ENCODE assay signal across 12 mouse cellular contexts in genomic region chr4:144428868-144429267, GRCm38 (mm10). TPM values are rescaled to one million over a fixed set of nuclear protein-coding genes. Genes with fewer than 3 reads are reported as not detected.
DNase-seq lines count a peak whose midpoint lies in the region; ATAC-seq and TF ChIP-seq lines count a peak whose summit lies in the region.
"Had no signal": no experiment of that assay in that cellular context is flagged by ENCODE, and none has a peak within 500 bp of the region (broad histone marks: within the 10 kb centered on the region; RNA-seq: fewer than 3 reads in every experiment).

No protein-coding gene starts in this region.

- WGBS in thymus, adult 2 months, result 29% methylated on average over 3 of the region's 3 CpGs
- 28% methylated on average over 3 of the region's 3 CpGs for WGBS in forebrain, embryonic 14.5 days

- peak; percentile 6 to 22 for DNase-seq in heart, postnatal 10 days
- DNase-seq in heart, postnatal 25 days (ENCODE audit: low spot score), result no peak
- DNase-seq in thymus, adult 2 months, result peak; percentile 8
- DNase-seq in thymus, postnatal 0 days (ENCODE audit: low spot score), result no peak
- DNase-seq in embryo, embryonic 10.5 days (ENCODE audit: low spot score), result peak; percentile 29
- peak; percentile 58 for DNase-seq in mesoderm, embryonic 11.5 days (ENCODE audit: low read depth, low spot score)
- no peak for DNase-seq in forebrain, embryonic 14.5 days (ENCODE audit: low spot score)
- DNase-seq in gastrocnemius, postnatal 14 days, result no peak
- DNase-seq: liver, embryonic 13.5 days had no signal

- peaks cover 24% of the 10 kb centered on the region; the same call in 1 of the 2 replicates for H3K9me3 ChIP-seq in forebrain, embryonic 14.5 days (replicated peaks; ENCODE audit: control insufficient read depth, low read length)
- H3K9me3 ChIP-seq: liver, embryonic 13.5 days had no signal

- no peak for ATAC-seq in forebrain, embryonic 14.5 days

- TF ChIP-seq POLR2A in thymus, adult 2 months (IDR thresholded peaks at IDR 0.05; ENCODE audit: control insufficient read depth, extremely low read depth, insufficient read depth, low read length, poor library complexity), result no peak

- H3K4me3 ChIP-seq in thymus, adult 2 months (ENCODE audit: control insufficient read depth, insufficient read depth, low read length), result no peak overlapping the region
- H3K4me3 ChIP-seq in forebrain, embryonic 14.5 days (ENCODE audit: low read depth, low read length), result no peak overlapping the region
- H3K4me3 ChIP-seq: liver, embryonic 13.5 days; neural tube, embryonic 13.5 days had no signal

- no peaks in the 10 kb centered on the region for H3K36me3 ChIP-seq in thymus, adult 2 months (ENCODE audit: control insufficient read depth, insufficient read depth, low read length)
- no peaks in the 10 kb centered on the region for H3K36me3 ChIP-seq in forebrain, embryonic 14.5 days (ENCODE audit: control insufficient read depth, insufficient read depth, low read length)
- H3K36me3 ChIP-seq: liver, embryonic 13.5 days; neural tube, embryonic 13.5 days had no signal

- no peak overlapping the region for H3K27ac ChIP-seq in thymus, adult 2 months (ENCODE audit: control insufficient read depth, insufficient read depth, low read length)
- no peak overlapping the region for H3K27ac ChIP-seq in forebrain, embryonic 14.5 days (ENCODE audit: low read depth, low read length)
- H3K27ac ChIP-seq: liver, embryonic 13.5 days; neural tube, embryonic 13.5 days had no signal

- no peak for TF ChIP-seq CTCF in thymus, adult 2 months (IDR thresholded peaks at IDR 0.05; ENCODE audit: borderline replicate concordance, control insufficient read depth, extremely low read depth, insufficient read depth, low read length, poor library complexity)

- intact Hi-C loops in heart, postnatal 10 days (cut with DNase I), result no loop called here
- intact Hi-C loops in heart, postnatal 25 days (cut with DNase I), result no loop called here
- intact Hi-C loops in gastrocnemius, postnatal 14 days (cut with DNase I; ENCODE audit: low total_unique reads), result no loop called here

- no peaks in the 10 kb centered on the region for H3K27me3 ChIP-seq in thymus, adult 2 months (ENCODE audit: control insufficient read depth, insufficient read depth, low read length)
- no peaks in the 10 kb centered on the region for H3K27me3 ChIP-seq in forebrain, embryonic 14.5 days (replicated peaks; ENCODE audit: control insufficient read depth, insufficient read depth, low read length)
- H3K27me3 ChIP-seq: liver, embryonic 13.5 days; neural tube, embryonic 13.5 days had no signal

- H3K4me2 ChIP-seq in forebrain, embryonic 14.5 days (ENCODE audit: low read length), result no peak overlapping the region
- H3K4me2 ChIP-seq: liver, embryonic 13.5 days; neural tube, embryonic 13.5 days had no signal

- no peak overlapping the region for H3K9ac ChIP-seq in forebrain, embryonic 14.5 days (ENCODE audit: low read length)
- H3K9ac ChIP-seq: liver, embryonic 13.5 days; neural tube, embryonic 13.5 days had no signal

- H3K4me1 ChIP-seq in thymus, adult 2 months (replicated peaks; ENCODE audit: control insufficient read depth, insufficient read depth, low read length), result no peaks in the 10 kb centered on the region
- H3K4me1 ChIP-seq in forebrain, embryonic 14.5 days (ENCODE audit: control insufficient read depth, insufficient read depth, low read length), result no peaks in the 10 kb centered on the region
- H3K4me1 ChIP-seq: liver, embryonic 13.5 days; neural tube, embryonic 13.5 days had no signal

RNA-seq across cellular contexts. Expression of gene 1700012P22Rik, which starts 9.7 kb away (rescaled TPM):
- total RNA-seq in heart, postnatal 10 days (2021), result not detected
- total RNA-seq in heart, postnatal 25 days (2021), result not detected
- 0.18 TPM in 1 of 2 replicates, not detected in the other for polyA plus RNA-seq in thymus, adult 2 months (2012; rRNA removed)
- 0.13 TPM in 1 of 2 replicates, not detected in the other for polyA plus RNA-seq in thymus, postnatal 0 days (2015; fragmentation: Nextera tagmentation; extraction: Ambion mirVana)
- not detected in 2 replicates for polyA plus RNA-seq in forebrain, embryonic 14.5 days (2014; fragmentation: Nextera tagmentation; extraction: Ambion mirVana)
- not detected for total RNA-seq in gastrocnemius, postnatal 14 days (2021)
- polyA plus RNA-seq: heart, postnatal 0 days; liver, embryonic 13.5 days; neural tube, embryonic 13.5 days had no signal

RNA-seq across cellular contexts. Expression of gene Pramef12, which starts 20.6 kb away (rescaled TPM):
- total RNA-seq in heart, postnatal 10 days (2021), result not detected
- total RNA-seq in heart, postnatal 25 days (2021), result not detected
- polyA plus RNA-seq in thymus, adult 2 months (2012; rRNA removed), result 0.08 and 0.55 TPM in 2 replicates
- 0.06 and 0.09 TPM in 2 replicates for polyA plus RNA-seq in thymus, postnatal 0 days (2015; fragmentation: Nextera tagmentation; extraction: Ambion mirVana)
- not detected in 2 replicates for polyA plus RNA-seq in forebrain, embryonic 14.5 days (2014; fragmentation: Nextera tagmentation; extraction: Ambion mirVana)
- total RNA-seq in gastrocnemius, postnatal 14 days (2021), result under 1 TPM in 1 of 2 experiments, not detected in 1; 0.14 TPM
- polyA plus RNA-seq: liver, embryonic 13.5 days; neural tube, embryonic 13.5 days had no signal

RNA-seq across cellular contexts. Expression of gene Gm9944, which starts 24.2 kb away (rescaled TPM):
- total RNA-seq in heart, postnatal 10 days (2021), result not detected
- total RNA-seq in heart, postnatal 25 days (2021), result not detected
- not detected in 2 replicates for polyA plus RNA-seq in thymus, adult 2 months (2012; rRNA removed)
- polyA plus RNA-seq in thymus, postnatal 0 days (2015; fragmentation: Nextera tagmentation; extraction: Ambion mirVana), result not detected in 2 replicates
- polyA plus RNA-seq in forebrain, embryonic 14.5 days (2014; fragmentation: Nextera tagmentation; extraction: Ambion mirVana), result not detected in 2 replicates
- not detected for total RNA-seq in gastrocnemius, postnatal 14 days (2021)
- polyA plus RNA-seq: heart, postnatal 0 days; liver, embryonic 13.5 days; neural tube, embryonic 13.5 days; testis, adult 2 months had no signal

RNA-seq across cellular contexts. Expression of gene Aadacl3, which starts 34.7 kb away (rescaled TPM):
- total RNA-seq in heart, postnatal 10 days (2021), result not detected
- total RNA-seq in heart, postnatal 25 days (2021), result not detected
- not detected in 2 replicates for polyA plus RNA-seq in thymus, adult 2 months (2012; rRNA removed)
- not detected in 2 replicates for polyA plus RNA-seq in thymus, postnatal 0 days (2015; fragmentation: Nextera tagmentation; extraction: Ambion mirVana)
- polyA plus RNA-seq in forebrain, embryonic 14.5 days (2014; fragmentation: Nextera tagmentation; extraction: Ambion mirVana), result not detected in 2 replicates
- total RNA-seq in gastrocnemius, postnatal 14 days (2021), result not detected
- polyA plus RNA-seq: heart, postnatal 0 days; liver, embryonic 13.5 days; neural tube, embryonic 13.5 days; testis, adult 2 months had no signal

RNA-seq across cellular contexts. Expression of gene Pramef20, which starts 51.1 kb away (rescaled TPM):
- total RNA-seq in heart, postnatal 10 days (2021), result not detected
- total RNA-seq in heart, postnatal 25 days (2021), result not detected
- polyA plus RNA-seq in thymus, adult 2 months (2012; rRNA removed), result not detected in 2 replicates
- not detected in 2 replicates for polyA plus RNA-seq in thymus, postnatal 0 days (2015; fragmentation: Nextera tagmentation; extraction: Ambion mirVana)
- not detected in 2 replicates for polyA plus RNA-seq in forebrain, embryonic 14.5 days (2014; fragmentation: Nextera tagmentation; extraction: Ambion mirVana)
- not detected for total RNA-seq in gastrocnemius, postnatal 14 days (2021)
- polyA plus RNA-seq: heart, postnatal 0 days; liver, embryonic 13.5 days; neural tube, embryonic 13.5 days; testis, adult 2 months had no signal

Comparison
In these comparisons a context has a peak if more than half of its experiments do, and no peak if none do; other contexts are left out.
1. DNase-seq: peak in heart, postnatal 10 days (2 of 2), thymus, adult 2 months (single experiment), embryo, embryonic 10.5 days (single experiment) and mesoderm, embryonic 11.5 days (single experiment); none in heart, postnatal 25 days (single experiment), thymus, postnatal 0 days (single experiment), forebrain, embryonic 14.5 days (single experiment) and gastrocnemius, postnatal 14 days (single experiment).